Mouse (Mus musculus): Measurements from ENCODE around the gene C1d. TPM values are rescaled to one million over a fixed set of nuclear protein-coding genes. Genes with fewer than 3 reads are reported as not detected.

The C1d gene
- total RNA-seq, 2 experiments from 2014 or later: 16.3 to 28.2 TPM

Other genes with a start within 250 kb of the C1d start
- gene Cnrip1, start 206.0 kb upstream of the C1d start, total RNA-seq (2015; ENCODE audit: low replicate concordance): not detected in 2 replicates
- 1.1 TPM in 1 of 2 replicates, not detected in the other for gene Cnrip1, start 206.0 kb upstream of the C1d start, total RNA-seq (2017; ENCODE audit: low replicate concordance)
- 25.0 and 27.8 TPM in 2 replicates for gene Plek, start 205.2 kb upstream of the C1d start, total RNA-seq (2015; ENCODE audit: low replicate concordance)
- 27.0 and 28.0 TPM in 2 replicates for gene Plek, start 205.2 kb upstream of the C1d start, total RNA-seq (2017; ENCODE audit: low replicate concordance)
- gene Ppp3r1, start 98.3 kb upstream of the C1d start, total RNA-seq (2015; ENCODE audit: low replicate concordance): 19.6 and 21.5 TPM in 2 replicates
- gene Ppp3r1, start 98.3 kb upstream of the C1d start, total RNA-seq (2017; ENCODE audit: low replicate concordance): 18.3 and 19.1 TPM in 2 replicates
- 3.3 and 7.1 TPM in 2 replicates for gene Wdr92, start 75.5 kb upstream of the C1d start, total RNA-seq (2015; ENCODE audit: low replicate concordance)
- 7.8 and 14.5 TPM in 2 replicates for gene Wdr92, start 75.5 kb upstream of the C1d start, total RNA-seq (2017; ENCODE audit: low replicate concordance)
- gene Pno1, start 46.0 kb upstream of the C1d start, total RNA-seq (2015; ENCODE audit: low replicate concordance): 8.5 and 15.0 TPM in 2 replicates
- gene Pno1, start 46.0 kb upstream of the C1d start, total RNA-seq (2017; ENCODE audit: low replicate concordance): 9.5 and 12.3 TPM in 2 replicates

Data from erythroblast, adult 5-6 weeks (primary cell).